Mouse (Mus musculus): ENCODE results near the gene Otud7a. TPM values are rescaled to one million over a fixed set of nuclear protein-coding genes. Genes with fewer than 3 reads are reported as not detected.
"Not testable (repeated sequence)": the region's sequence is repeated elsewhere in the genome, so short reads cannot be mapped to it uniquely, and the experiment has no call there.

Otud7a gene
- polyA plus RNA-seq, 1 experiment from 2014 or later = 0.13 TPM

- Histone ChIP-seq H3K27me3 (ENCODE audit: low read depth, poor library complexity, severe bottlenecking) (no peaks in the 10 kb centered on the region), H3K9me3 (replicated peaks) (no peaks in the 10 kb centered on the region), H3K4me3 (no peak overlapping the region), H3K36me3 (no peaks in the 10 kb centered on the region), H3K27ac (no peak overlapping the region), H3K4me1 (no peaks in the 10 kb centered on the region)
- WGBS = 89% methylated on average over 15 of the region's 15 CpGs
- no peak for DNase-seq (ENCODE audit: low spot score)
These were observed 223.6 kb downstream of the Otud7a start for GRCm38 (mm10) chr7:63667986-63668741.

GRCm38 (mm10) chr7:63668951-63669350 is 224.4 kb downstream of the Otud7a start:
- no peaks in the 10 kb centered on the region for H3K4me1 ChIP-seq
- no peaks in the 10 kb centered on the region for H3K27me3 ChIP-seq (ENCODE audit: low read depth, poor library complexity, severe bottlenecking)
- DNase-seq (ENCODE audit: low spot score) = no peak
- H3K27ac ChIP-seq = no peak overlapping the region
- no peaks in the 10 kb centered on the region for H3K9me3 ChIP-seq (replicated peaks)
- H3K36me3 ChIP-seq = no peaks in the 10 kb centered on the region
- 82% methylated on average over 14 of the region's 14 CpGs for WGBS
- no peak overlapping the region for H3K4me3 ChIP-seq

DNA sequence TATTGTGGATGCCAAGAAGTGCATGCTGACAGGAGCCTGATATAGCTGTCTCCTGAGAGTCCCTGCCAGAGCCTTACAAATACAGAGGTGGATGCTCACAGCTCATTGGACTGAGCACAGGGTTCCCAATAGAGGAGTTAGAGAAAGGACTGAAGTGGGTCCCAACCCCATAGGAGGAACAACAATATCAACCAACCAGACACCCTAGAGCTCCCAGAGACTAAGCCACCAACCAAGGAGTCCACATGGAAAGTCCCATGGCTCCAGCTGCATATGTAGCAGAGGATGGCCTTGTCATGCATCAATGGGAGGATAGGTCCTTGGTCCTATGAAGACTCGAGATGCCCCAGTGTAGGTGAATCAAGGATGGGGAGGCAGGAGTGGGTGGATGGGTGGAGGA is 226.4 kb downstream of the Otud7a start:
- not testable (repeated sequence) for DNase-seq (ENCODE audit: low spot score); H3K36me3 ChIP-seq; H3K4me1 ChIP-seq; H3K27ac ChIP-seq; H3K27me3 ChIP-seq (ENCODE audit: low read depth, poor library complexity, severe bottlenecking); H3K4me3 ChIP-seq; H3K9me3 ChIP-seq (replicated peaks)
- WGBS = 79% methylated on average over 1 of the region's 1 CpGs

GRCm38 (mm10) chr7:63671904-63672303 is 227.4 kb downstream of the Otud7a start:
- peak; percentile 47 for DNase-seq (ENCODE audit: low spot score)

DNA sequence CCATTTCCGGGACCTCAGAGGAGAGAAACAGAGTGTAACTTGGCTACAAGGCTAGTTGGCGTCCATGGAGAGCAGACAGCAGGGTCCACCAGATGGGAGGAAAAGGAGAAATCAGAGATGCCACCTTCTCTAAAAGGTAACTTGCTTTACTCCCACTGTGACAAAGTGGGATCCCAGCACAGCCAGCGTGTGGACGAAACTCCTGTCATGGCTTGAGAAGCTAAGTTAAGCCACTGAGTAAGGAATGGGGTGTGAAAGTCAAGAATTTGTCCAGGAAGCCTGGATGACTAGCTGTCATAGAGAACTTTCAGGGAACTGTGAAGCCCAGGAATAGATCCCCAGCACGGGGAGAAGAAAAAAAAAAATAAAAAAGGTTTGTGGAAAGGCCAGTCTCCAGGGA is 232.1 kb downstream of the Otud7a start:
- Histone ChIP-seq H3K27me3 (ENCODE audit: low read depth, poor library complexity, severe bottlenecking) (no peaks in the 10 kb centered on the region), H3K9me3 (replicated peaks) (no peaks in the 10 kb centered on the region), H3K4me1 (no peaks in the 10 kb centered on the region), H3K27ac (no peak overlapping the region), H3K36me3 (no peaks in the 10 kb centered on the region), H3K4me3 (no peak overlapping the region)
- 92% methylated on average over 5 of the region's 5 CpGs for WGBS
- DNase-seq (ENCODE audit: low spot score) = no peak

More at GRCm38 (mm10) chr7:63671904-63672303, 227.4 kb downstream of the Otud7a start:
- Histone ChIP-seq H3K4me1 (no peaks in the 10 kb centered on the region), H3K27ac (no peak overlapping the region), H3K36me3 (no peaks in the 10 kb centered on the region), H3K9me3 (replicated peaks) (no peaks in the 10 kb centered on the region), H3K4me3 (no peak overlapping the region), H3K27me3 (ENCODE audit: low read depth, poor library complexity, severe bottlenecking) (no peaks in the 10 kb centered on the region)
- 27% methylated on average over 3 of the region's 3 CpGs for WGBS

DNA sequence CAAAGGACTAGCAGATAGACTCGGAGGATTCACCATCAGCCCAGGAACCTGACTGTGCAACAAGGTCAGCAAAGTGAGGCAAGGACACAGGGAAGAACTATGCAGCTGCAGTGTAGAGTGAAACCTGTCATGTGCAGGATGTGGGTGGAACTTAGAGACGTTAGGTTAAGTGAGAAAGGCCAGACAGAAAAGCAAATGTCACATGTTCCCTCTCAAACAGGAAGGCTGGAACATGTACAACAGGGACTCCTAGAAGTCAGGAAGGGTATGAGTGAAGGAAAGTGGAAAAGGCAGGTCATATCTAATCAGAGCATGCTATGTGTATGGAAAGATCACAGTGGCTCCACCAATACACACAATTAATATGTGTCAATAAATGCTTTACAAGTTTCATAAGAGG is 232.6 kb downstream of the Otud7a start:
- 62% methylated on average over 2 of the region's 2 CpGs for WGBS
- no peak overlapping the region for H3K27ac ChIP-seq
- no peaks in the 10 kb centered on the region for H3K27me3 ChIP-seq (ENCODE audit: low read depth, poor library complexity, severe bottlenecking)
- no peak overlapping the region for H3K4me3 ChIP-seq
- H3K9me3 ChIP-seq (replicated peaks) = no peaks in the 10 kb centered on the region
- no peak for DNase-seq (ENCODE audit: low spot score)
- H3K36me3 ChIP-seq = no peaks in the 10 kb centered on the region
- H3K4me1 ChIP-seq = no peaks in the 10 kb centered on the region

- Histone ChIP-seq H3K27ac (no peak overlapping the region), H3K4me1 (no peaks in the 10 kb centered on the region), H3K27me3 (ENCODE audit: low read depth, poor library complexity, severe bottlenecking) (no peaks in the 10 kb centered on the region), H3K36me3 (no peaks in the 10 kb centered on the region), H3K9me3 (replicated peaks) (no peaks in the 10 kb centered on the region), H3K4me3 (no peak overlapping the region)
- WGBS = 90% methylated on average over 4 of the region's 4 CpGs
- no peak for DNase-seq (ENCODE audit: low spot score)
These were observed 242.5 kb downstream of the Otud7a start for GRCm38 (mm10) chr7:63687056-63687455.

DNA sequence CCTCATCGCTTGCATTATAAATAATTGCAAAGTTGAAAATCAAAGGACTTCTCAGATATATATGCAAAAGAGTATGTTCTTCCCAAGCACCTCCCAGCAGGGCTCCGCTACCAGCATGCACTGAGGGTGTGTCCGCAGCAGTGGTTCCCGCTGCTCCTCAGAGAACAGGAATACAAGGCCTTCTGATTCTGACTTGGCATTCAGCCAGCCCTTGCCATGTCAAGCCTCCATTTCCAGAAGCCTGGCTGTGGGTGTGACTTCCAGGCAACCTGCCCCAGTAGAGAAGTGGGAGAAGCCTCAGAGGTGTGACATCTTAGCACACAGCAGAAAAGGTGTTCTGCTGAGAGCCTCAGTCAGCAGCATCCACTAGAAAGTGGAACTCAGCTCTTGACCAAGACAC is 253.4 kb downstream of the Otud7a start:
- Histone ChIP-seq H3K9me3 (replicated peaks) (no peaks in the 10 kb centered on the region), H3K36me3 (no peaks in the 10 kb centered on the region), H3K27me3 (ENCODE audit: low read depth, poor library complexity, severe bottlenecking) (no peaks in the 10 kb centered on the region), H3K4me1 (no peaks in the 10 kb centered on the region), H3K4me3 (no peak overlapping the region), H3K27ac (no peak overlapping the region)
- WGBS = 91% methylated on average over 4 of the region's 4 CpGs
- DNase-seq (ENCODE audit: low spot score) = no peak

GRCm38 (mm10) chr7:63717903-63718302 is 273.4 kb downstream of the Otud7a start:
- H3K4me3 ChIP-seq = no peak overlapping the region
- 92% methylated on average over 8 of the region's 8 CpGs for WGBS
- no peaks in the 10 kb centered on the region for H3K27me3 ChIP-seq (ENCODE audit: low read depth, poor library complexity, severe bottlenecking)
- H3K4me1 ChIP-seq = no peaks in the 10 kb centered on the region
- H3K36me3 ChIP-seq = no peaks in the 10 kb centered on the region
- no peaks in the 10 kb centered on the region for H3K9me3 ChIP-seq (replicated peaks)
- H3K27ac ChIP-seq = no peak overlapping the region
- DNase-seq (ENCODE audit: low spot score) = no peak

DNA sequence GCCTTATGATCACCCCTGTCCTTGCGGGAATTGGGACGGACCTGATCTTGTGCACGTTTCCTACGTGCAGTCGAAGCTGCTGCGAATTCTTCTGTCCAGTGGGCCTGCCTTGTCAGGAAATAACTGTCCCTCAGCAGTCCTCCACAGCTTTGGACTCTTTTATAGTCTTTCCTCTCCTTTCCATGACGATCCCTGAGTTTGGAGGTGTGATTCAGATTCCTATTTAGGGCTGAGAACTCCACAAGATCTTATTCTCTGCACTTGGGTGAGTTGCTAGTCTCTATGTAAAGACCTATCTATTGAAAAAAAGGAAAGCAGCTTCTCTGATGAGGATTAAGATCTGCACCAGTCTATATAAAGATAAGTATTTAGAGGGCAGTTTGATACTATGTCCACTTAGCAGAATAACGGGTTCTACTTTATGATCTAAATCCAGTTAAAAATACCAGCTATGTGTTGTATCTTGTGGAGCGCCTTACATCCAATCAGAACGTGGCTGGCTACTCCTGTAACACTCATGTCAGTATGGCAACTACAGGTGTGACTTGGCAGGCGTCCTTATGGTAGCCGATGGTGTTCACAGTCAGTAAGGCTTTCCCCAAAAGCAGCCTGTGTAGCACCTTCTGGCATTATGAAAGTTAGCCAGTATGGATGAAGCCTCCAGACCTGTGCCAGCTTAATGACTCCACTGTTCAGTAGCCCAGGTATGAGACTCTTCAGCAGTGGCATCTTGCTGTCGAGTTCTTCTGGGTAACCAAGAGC is 274.8 kb downstream of the Otud7a start:
- WGBS = 89% methylated on average over 13 of the region's 13 CpGs
- Histone ChIP-seq H3K4me3 (no peak overlapping the region), H3K9me3 (replicated peaks) (no peaks in the 10 kb centered on the region), H3K4me1 (no peaks in the 10 kb centered on the region), H3K36me3 (no peaks in the 10 kb centered on the region), H3K27me3 (ENCODE audit: low read depth, poor library complexity, severe bottlenecking) (no peaks in the 10 kb centered on the region), H3K27ac (no peak overlapping the region)
- DNase-seq (ENCODE audit: low spot score) = no peak

DNA sequence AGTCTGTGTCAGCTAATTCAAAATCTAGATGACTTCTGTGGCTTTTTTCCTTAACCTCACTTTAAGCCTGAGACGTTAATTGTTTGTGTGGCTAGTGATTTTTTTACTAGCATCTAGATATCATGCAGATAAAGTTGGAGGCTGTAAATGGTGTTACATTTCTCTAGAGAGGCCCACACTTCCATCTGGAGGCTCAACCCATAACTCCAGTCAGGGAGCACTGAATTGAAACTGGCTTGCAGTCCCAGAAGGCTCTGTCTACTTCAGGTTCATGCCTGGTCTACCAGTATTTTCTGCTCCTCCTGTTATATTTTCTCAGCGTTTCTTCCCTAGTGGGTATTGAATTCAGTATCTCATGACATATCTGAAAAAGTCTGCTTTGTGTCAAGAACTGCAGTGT is 276.1 kb downstream of the Otud7a start:
- Histone ChIP-seq H3K27ac (no peak overlapping the region), H3K4me3 (no peak overlapping the region), H3K9me3 (replicated peaks) (no peaks in the 10 kb centered on the region), H3K4me1 (no peaks in the 10 kb centered on the region), H3K36me3 (no peaks in the 10 kb centered on the region), H3K27me3 (ENCODE audit: low read depth, poor library complexity, severe bottlenecking) (no peaks in the 10 kb centered on the region)
- 76% methylated on average over 2 of the region's 2 CpGs for WGBS
- DNase-seq (ENCODE audit: low spot score) = no peak

- Histone ChIP-seq H3K9me3 (replicated peaks) (no peaks in the 10 kb centered on the region), H3K27ac (no peak overlapping the region), H3K4me3 (no peak overlapping the region), H3K4me1 (no peaks in the 10 kb centered on the region), H3K27me3 (ENCODE audit: low read depth, poor library complexity, severe bottlenecking) (no peaks in the 10 kb centered on the region), H3K36me3 (no peaks in the 10 kb centered on the region)
- DNase-seq (ENCODE audit: low spot score) = no peak
- 76% methylated on average over 6 of the region's 6 CpGs for WGBS
These were observed 280.6 kb downstream of the Otud7a start for GRCm38 (mm10) chr7:63725040-63725729.

DNA sequence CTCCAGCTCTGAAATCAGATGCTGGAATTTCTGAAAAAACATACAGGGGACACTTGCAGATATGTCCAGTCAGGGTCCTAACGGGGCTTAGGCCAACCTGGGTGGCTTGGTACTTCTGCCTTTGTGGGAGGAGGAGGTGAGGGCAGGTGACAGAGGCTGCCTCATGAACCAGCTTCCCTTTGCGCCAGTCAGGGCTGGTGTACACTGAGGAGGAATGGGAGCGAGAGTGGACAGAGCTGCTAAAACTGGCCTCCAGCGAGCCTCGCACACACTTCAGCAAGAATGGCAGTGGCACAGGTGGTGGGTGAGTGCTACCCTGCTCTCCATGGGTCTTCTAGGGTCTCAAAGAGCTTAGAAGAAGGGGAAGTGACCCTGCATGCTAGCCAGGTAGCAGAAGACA is 285.1 kb downstream of the Otud7a start:
- Histone ChIP-seq H3K4me3 (no peak overlapping the region), H3K9me3 (replicated peaks) (no peaks in the 10 kb centered on the region), H3K27ac (no peak overlapping the region), H3K27me3 (ENCODE audit: low read depth, poor library complexity, severe bottlenecking) (no peaks in the 10 kb centered on the region), H3K4me1 (no peaks in the 10 kb centered on the region), H3K36me3 (no peaks in the 10 kb centered on the region)
- DNase-seq (ENCODE audit: low spot score) = no peak
- WGBS = 90% methylated on average over 5 of the region's 5 CpGs
